Mouse (Mus musculus) large intestine, adult 2 months (tissue): ENCODE data around the gene Btbd9. TPM values are rescaled to one million over a fixed set of nuclear protein-coding genes. Genes with fewer than 3 reads are reported as not detected.
A peak's percentile ranks its signal among the peaks of the same experiment; 100 is the strongest.

Experiments
- DNase-seq: peaks from one replicate; pipeline ENCODE4 v3.0.0-alpha.2; 2012; ENCODE audit warnings: low read depth, low spot score
- WGBS: fragments of 180-500 bp; shearing (Covaris S2); methylation state at CpG from one replicate; pipeline ENCODE4 v1.1.7; 2018; 5-methylcytosine and 5-hydroxymethylcytosine counted together
- polyA plus RNA-seq: library from polyadenylated mRNA; depleted of rRNA; stranded (reverse); fragments of >200 nt; gene quantifications from 2 replicates; pipeline ENCODE4 v1.2.3, GENCODE M21; 2012

Gene Btbd9
- polyA plus RNA-seq, 1 experiment, result 13.5 TPM

- WGBS, result 60% methylated on average over 3 of the region's 3 CpGs
- no peak for DNase-seq
These were observed 11.9 kb downstream of the Btbd9 start for GRCm38 (mm10) chr17:30564407-30564806.

GRCm38 (mm10) chr17:30563484-30564075 is 12.7 kb downstream of the Btbd9 start:
- DNase-seq, result no peak
- 46% methylated on average over 6 of the region's 6 CpGs for WGBS

- WGBS, result 86% methylated on average over 2 of the region's 2 CpGs
- DNase-seq, result no peak
These were observed 13.5 kb downstream of the Btbd9 start for GRCm38 (mm10) chr17:30562770-30563169.

GRCm38 (mm10) chr17:30559536-30559935 is 16.8 kb downstream of the Btbd9 start:
- WGBS, result 39% methylated on average over 3 of the region's 3 CpGs
- peak; percentile 65 for DNase-seq

GRCm38 (mm10) chr17:30558623-30559022 is 17.7 kb downstream of the Btbd9 start:
- no peak for DNase-seq
- 85% methylated on average over 2 of the region's 2 CpGs for WGBS

- no peak for DNase-seq
- WGBS, result 75% methylated on average over 3 of the region's 3 CpGs
These were observed 19.8 kb downstream of the Btbd9 start for GRCm38 (mm10) chr17:30556512-30556911.

- 77% methylated on average over 4 of the region's 4 CpGs for WGBS
- DNase-seq, result no peak
These were observed 23.0 kb downstream of the Btbd9 start for GRCm38 (mm10) chr17:30553027-30553937.

- 18% methylated on average over 1 of the region's 1 CpGs for WGBS
- no peak for DNase-seq
These were observed 25.5 kb downstream of the Btbd9 start for GRCm38 (mm10) chr17:30550774-30551107.

GRCm38 (mm10) chr17:30549899-30550773 is 26.2 kb downstream of the Btbd9 start:
- no peak for DNase-seq
- WGBS, result 78% methylated on average over 9 of the region's 9 CpGs

GRCm38 (mm10) chr17:30539098-30539497 is 37.2 kb downstream of the Btbd9 start:
- WGBS, result 41% methylated on average over 8 of the region's 8 CpGs
- DNase-seq, result no peak

GRCm38 (mm10) chr17:30536651-30537050 is 39.6 kb downstream of the Btbd9 start:
- WGBS, result 86% methylated on average over 5 of the region's 5 CpGs
- no peak for DNase-seq

GRCm38 (mm10) chr17:30533098-30533497 is 43.2 kb downstream of the Btbd9 start:
- DNase-seq, result no peak
- 94% methylated on average over 2 of the region's 2 CpGs for WGBS

GRCm38 (mm10) chr17:30530542-30530940 is 45.7 kb downstream of the Btbd9 start:
- no peak for DNase-seq
- 66% methylated on average over 4 of the region's 4 CpGs for WGBS

- 93% methylated on average over 12 of the region's 12 CpGs for WGBS
These were observed 46.4 kb downstream of the Btbd9 start for GRCm38 (mm10) chr17:30529632-30530541.

GRCm38 (mm10) chr17:30525405-30526295 is 50.6 kb downstream of the Btbd9 start:
- DNase-seq, result no peak

More at GRCm38 (mm10) chr17:30529632-30530541, 46.4 kb downstream of the Btbd9 start:
- DNase-seq, result no peak

GRCm38 (mm10) chr17:30524451-30524850 is 51.8 kb downstream of the Btbd9 start:
- WGBS, result 86% methylated on average over 7 of the region's 7 CpGs
- no peak for DNase-seq

More at GRCm38 (mm10) chr17:30525405-30526295, 50.6 kb downstream of the Btbd9 start:
- 73% methylated on average over 6 of the region's 6 CpGs for WGBS

GRCm38 (mm10) chr17:30523783-30524182 is 52.5 kb downstream of the Btbd9 start:
- 90% methylated on average over 2 of the region's 2 CpGs for WGBS
- DNase-seq, result no peak

GRCm38 (mm10) chr17:30522406-30523078 is 53.7 kb downstream of the Btbd9 start:
- no peak for DNase-seq
- 91% methylated on average over 9 of the region's 9 CpGs for WGBS
